Mouse (Mus musculus): ENCODE data around the gene Rc3h2.
A peak's percentile ranks its signal among the peaks of the same experiment; 100 is the strongest.

Gene Rc3h2

GRCm38 (mm10) chr2:37338497-37339187, 84.1 kb downstream of the Rc3h2 start:
- peak; percentile 56 to 76 for DNase-seq (ENCODE audit: low spot score in 2 of 2)

GRCm38 (mm10) chr2:37333321-37333720, 89.4 kb downstream of the Rc3h2 start:
- no peak for DNase-seq (ENCODE audit: low spot score in 2 of 2)

GRCm38 (mm10) chr2:37326215-37326614, 96.5 kb downstream of the Rc3h2 start, which contains the start of gene Olfr368:
Gene Olfr368, plus strand, starts transcription at chr2:37326515.
- DNase-seq (ENCODE audit: low spot score in 2 of 2), result no peak

Data from right cerebral cortex, adult 2 months (tissue).